Mouse (Mus musculus): ENCODE data around the gene Psapl1.

Psapl1 gene

GRCm38 (mm10) chr5:36203916-36204315, at the start of gene Psapl1:
Gene Psapl1 (plus strand): TSS chr5:36204021.
- no peak for DNase-seq (ENCODE audit: low spot score)

DNA sequence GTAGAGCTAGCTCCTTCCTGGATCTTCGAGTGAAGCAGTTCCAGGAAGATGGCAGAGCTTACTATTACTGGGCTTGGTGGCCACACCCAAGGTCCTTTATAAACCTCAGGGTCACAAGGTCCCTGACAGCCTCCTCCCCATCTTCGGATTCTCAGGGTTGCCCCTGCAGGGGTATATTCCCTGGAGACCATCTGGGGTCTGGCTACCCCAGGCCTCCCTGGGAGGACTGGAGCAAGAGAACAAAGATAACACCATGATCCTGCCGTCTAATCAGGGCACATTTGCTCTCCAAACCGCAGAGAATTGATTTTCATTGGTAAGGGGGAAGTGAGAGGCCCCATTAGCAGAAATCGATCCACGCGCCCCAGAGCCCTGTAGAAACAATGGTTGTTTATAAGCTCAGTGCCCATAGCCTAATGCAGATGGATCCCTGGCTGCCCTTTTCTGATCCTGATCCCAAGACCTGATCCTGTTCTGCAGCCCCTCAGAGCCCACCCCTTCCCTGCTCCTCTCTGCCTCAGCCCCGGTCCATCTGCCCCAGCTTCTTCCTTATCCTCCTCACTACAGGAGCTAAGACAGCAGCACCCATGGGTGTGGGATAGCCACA, 48.8 kb upstream of the Psapl1 start:
- DNase-seq (ENCODE audit: low spot score), result no peak

DNA sequence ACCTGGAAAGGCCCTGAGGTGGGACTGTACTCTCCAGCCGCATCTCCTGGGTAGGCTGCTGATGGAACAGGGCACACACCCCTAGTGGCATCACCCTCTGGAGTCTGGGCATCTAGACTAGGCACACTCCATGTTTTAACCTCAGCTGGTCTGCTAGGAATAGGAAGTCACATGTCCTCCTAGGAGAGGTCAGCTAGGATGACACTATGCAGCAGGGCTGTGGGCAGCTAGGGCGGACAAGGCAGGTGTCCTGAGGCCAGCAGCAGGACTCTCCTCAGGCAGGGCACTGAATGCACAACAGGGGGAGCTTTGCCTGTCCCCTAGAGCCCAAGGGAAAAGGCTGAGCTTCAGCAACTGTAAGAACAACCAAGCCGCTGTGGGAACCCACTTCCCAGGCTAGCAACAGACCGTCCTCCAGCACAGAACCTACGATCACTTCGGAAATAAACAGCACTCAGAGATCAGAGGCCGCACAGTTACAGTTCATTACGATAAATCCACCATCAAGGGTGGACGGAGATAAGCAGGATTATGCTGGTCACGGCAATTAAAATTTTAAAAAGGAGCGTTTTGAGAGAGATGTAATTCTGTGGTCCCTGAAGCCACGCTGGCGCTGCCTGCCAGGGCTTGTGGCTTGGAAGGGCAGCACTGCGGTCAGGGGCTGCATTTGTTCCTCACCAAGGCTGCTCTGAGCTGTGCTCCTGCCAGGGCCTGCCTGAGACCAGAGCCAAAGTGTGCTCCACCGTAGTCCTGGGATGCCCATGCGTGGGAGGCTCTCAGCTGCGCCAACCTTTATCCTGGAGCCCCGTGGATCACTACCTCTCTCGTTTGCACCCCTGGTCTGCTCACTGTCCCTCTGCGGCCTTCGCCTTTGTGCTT, 38.2 kb upstream of the Psapl1 start:
- no peak for DNase-seq (ENCODE audit: low spot score)

DNA sequence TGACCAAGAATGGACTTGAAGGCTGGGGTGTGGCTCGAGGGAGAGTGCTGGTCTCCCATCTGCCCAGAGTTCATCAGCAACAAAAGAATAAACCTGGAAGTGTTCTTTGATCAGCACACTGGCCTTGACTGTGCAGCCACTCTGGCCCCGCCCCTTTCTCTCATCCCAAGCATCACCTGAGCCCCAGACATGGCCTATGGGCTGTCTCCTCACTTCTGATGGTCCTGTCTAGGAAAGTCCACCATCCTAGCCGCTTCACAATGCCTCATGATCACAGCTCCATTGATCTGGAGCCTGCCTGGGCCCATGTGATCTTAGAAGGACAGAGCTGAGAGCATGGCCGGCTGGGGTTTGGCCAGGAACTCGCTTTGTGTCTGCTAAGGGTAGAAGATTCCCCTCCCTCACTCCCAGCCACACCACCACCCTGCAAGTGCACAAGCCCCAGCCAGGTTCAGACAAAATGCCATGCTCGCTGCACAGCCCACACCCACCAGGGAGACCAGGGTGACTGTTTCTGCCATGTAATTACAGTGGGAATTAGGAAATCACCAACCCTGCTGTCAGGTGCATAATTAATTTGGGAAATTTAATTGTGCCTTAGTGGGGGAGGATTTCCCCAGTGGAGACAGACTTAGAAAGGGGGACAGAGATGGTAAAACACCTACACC, 37.3 kb upstream of the Psapl1 start:
- DNase-seq (ENCODE audit: low spot score), result no peak

DNA sequence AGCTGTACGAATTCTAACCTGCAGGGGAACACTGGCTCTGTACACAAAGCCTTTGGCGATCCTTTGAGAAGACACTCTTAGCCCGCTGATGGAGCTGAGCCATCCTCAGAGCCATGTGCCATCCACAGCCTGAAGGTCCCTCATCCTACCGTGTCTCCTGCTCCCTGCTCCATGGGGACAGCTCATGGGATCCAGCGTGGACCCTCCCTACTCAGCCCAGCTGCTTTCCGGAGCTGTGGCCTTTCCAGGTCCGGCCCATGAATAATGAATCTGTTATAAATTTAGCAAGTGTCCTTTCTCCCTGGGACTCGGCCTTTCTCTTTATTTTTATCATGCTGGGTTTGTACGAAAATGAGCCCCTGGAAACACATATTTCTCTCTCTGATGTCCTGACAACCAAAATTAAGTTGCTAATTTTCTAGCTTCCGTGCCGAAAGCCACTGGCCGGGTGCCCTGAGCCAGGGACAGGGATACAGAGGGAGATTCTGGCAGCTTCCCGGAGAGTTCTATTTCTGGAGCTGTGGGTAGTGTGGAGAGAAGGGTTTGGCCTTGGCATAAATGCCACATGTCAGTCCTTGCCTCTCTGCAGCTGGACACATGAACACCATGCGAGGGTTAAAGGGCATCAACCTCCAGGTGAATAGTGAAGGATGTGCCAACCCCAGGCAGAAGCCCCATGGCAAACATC, 34.7 kb upstream of the Psapl1 start:
- peak; percentile 48 for DNase-seq (ENCODE audit: low spot score)

GRCm38 (mm10) chr5:36174569-36175115, 29.2 kb upstream of the Psapl1 start:
- no peak for DNase-seq (ENCODE audit: low spot score)

DNA sequence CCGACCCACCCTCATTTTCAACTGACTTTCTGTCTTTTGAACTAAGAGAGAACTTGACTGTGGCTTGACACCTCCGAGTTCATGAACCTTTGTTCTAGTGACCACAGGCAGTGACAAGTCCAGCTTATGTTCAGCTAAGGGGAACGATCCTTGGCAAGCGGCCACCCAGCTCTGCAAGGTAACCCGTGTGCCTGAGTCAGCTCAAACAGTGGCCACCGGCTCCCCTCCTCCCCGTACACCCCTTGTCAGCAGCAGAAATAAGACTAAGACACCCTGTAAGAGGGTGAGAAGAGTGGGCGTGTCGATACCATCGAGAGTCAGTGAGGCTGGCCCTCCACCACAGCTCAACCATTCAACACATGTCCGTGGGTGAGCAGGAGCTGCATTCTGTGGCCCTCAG, 27.4 kb upstream of the Psapl1 start:
- DNase-seq (ENCODE audit: low spot score), result peak; percentile 54

GRCm38 (mm10) chr5:36176873-36177272, 26.9 kb upstream of the Psapl1 start:
- DNase-seq (ENCODE audit: low spot score), result no peak

DNA sequence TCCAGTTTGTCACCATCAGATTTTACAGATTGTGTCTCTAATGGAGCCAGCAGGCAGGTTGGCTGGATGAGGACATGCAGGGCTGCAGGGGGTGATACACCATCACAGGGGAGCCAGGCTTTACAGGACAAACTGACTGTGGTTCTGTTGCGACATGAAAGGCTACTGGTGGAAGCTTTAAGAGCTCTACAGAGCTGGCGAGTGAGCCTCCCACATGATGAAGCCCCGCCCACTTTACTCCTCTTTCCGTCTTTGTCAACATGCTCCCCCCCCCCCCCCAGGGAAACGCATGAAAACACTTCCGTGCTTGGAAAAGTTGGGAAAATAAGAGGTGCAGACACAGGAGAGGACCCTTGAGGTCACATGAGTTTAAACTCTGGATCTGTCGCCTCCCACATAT, 25.6 kb upstream of the Psapl1 start:
- DNase-seq (ENCODE audit: low spot score), result no peak

DNA sequence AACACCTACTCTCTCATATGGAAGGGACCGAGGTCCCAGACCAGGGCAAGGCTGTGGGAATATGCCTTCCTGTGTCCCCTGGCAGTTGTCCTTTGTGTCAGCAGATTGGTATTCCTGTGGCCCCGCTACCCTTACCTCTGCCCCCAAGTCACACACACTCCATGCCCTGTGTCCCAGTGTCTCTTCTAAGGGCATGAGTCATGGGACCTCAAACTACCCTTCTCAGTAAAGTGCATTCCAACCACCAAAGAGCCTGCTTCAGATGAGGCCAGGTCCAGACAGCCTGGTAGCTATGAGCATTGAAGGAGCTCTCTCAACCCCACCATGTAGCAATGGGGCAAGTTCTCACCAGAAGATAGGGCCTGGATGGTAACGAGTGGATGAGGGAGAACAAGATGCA, 25.0 kb upstream of the Psapl1 start:
- DNase-seq (ENCODE audit: low spot score), result no peak

- DNase-seq (ENCODE audit: low spot score), result no peak
These were observed 24.1 kb upstream of the Psapl1 start for GRCm38 (mm10) chr5:36179708-36180107.

DNA sequence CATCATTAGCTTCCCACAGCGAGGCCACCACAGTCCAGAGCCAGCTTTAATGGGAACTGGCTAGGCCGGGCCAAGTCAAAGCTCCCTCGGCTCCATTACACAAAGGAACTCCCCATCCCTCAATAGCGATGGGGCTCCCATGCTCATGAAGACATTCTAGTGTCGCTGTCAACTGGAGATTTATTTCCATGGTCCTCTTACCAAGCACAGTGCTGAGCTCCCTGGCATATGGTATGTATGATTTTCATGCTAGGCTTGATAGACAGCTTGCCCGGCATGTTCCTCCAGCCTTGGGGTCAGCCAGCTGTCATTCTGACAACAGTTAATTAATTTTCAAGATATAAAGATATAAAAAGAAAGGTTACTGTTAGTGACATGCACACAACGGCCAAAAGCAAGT, 21.5 kb upstream of the Psapl1 start:
- DNase-seq (ENCODE audit: low spot score), result no peak

GRCm38 (mm10) chr5:36186294-36187053, 17.3 kb upstream of the Psapl1 start:
- no peak for DNase-seq (ENCODE audit: low spot score)

DNA sequence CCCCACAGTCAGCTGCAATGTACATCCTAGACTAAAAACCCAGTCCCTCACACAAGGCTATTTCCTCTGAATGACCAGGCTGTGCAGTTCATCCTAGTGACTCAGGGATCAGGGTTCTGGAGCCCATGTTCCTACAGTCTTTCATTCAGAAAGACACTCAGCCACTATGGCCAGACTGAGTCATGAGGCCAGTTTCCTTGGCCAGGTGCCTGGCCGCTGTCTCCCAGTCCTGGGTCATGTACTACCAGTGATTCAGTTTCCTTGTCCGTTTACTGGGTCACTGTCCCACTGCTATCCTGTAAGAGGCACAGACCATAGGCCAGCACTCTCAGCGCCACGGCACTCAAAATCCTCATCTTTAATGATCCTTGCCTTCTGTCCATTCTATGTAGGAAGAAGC, 15.5 kb upstream of the Psapl1 start:
- DNase-seq (ENCODE audit: low spot score), result no peak

DNA sequence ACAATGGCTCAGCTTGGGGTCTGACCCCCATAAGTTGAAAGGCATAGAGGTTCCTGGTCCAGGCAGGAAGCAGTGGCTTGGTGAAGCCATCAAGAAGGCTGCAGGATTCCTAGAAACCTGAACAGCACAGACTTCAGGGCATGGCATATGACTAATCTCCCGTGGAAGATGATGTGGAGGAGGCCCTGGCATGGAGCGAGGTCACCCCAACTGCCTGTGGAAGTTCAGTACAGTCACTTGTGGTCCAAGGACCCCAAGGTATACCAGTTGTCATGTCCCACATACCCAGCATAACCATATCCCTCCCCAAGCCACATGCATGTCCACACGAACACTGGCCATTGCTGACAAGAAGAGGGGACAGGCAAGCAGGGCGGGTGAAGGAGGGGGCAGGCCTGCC, 12.5 kb upstream of the Psapl1 start:
- DNase-seq (ENCODE audit: low spot score), result no peak

- no peak for DNase-seq (ENCODE audit: low spot score)
These were observed 11.9 kb upstream of the Psapl1 start for GRCm38 (mm10) chr5:36191876-36192275.

DNA sequence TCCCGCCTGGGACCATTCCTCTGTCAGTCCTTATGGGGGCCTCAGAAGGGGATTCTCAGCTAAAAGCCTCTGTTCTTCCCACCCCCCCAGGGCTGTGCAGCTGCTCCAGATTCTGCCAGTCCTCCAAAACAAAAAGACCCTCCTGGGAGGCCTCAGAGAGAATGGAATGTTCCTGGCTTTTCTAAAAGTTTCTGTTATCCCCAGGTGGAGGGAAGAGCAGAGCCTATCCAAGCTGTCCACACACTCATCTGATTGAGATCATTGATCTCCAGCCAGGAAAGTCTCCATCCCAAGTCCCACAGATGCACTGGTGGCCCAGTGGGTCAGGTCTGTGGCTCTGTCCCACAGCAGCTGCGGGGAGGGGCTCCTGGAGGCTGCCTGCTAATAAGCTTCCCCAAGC, 11.1 kb upstream of the Psapl1 start:
- no peak for DNase-seq (ENCODE audit: low spot score)

- DNase-seq (ENCODE audit: low spot score), result no peak
These were observed 9.2 kb upstream of the Psapl1 start for GRCm38 (mm10) chr5:36194631-36195030.

DNA sequence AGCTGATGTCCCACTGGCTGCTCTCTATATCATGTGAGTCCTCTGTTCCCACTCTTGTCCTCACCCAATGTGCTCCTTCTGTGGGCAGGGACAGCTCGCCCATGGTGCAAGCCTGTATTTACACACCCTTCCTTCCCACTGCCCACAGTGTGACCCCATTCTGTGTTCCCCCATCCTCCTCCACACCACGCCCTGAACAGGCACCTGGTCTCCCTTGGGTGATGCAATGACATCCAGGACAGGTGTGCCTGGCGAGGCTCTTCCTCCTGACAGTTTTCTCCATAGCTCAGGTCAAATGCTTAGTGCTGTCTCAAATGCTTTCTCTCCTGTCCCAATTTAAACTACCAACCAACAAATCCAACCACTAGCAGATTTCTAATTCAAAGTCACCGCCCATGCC, 8.4 kb upstream of the Psapl1 start:
- DNase-seq (ENCODE audit: low spot score), result no peak

- no peak for DNase-seq (ENCODE audit: low spot score)
These were observed 4.3 kb upstream of the Psapl1 start for GRCm38 (mm10) chr5:36199519-36199918.

GRCm38 (mm10) chr5:36202781-36203180, 1.0 kb upstream of the Psapl1 start:
- DNase-seq (ENCODE audit: low spot score), result no peak

DNA sequence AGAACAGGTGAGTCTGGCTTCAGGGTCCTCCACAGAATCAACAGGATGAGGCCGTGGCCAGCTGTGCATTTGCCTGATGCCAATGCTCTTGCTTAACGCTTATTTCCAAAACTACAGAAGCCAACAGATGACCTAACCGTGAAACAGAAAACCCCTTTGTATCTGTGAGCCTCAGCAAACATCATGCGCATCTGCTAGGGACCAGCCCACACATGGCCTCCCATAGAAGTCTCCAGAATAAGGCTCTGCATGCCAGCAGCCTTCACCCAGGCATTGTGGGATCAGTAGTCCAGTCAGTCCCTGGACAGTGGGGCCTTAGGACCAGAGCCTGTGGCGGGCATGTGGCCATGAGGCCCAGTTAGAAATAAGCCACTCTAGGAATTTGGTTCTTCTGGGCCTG, 400 bp upstream of the Psapl1 start:
- DNase-seq (ENCODE audit: low spot score), result no peak
